Mouse (Mus musculus): ENCODE results near the gene 1810030O07Rik. TPM values are rescaled to one million over a fixed set of nuclear protein-coding genes. Genes with fewer than 3 reads are reported as not detected.

The 1810030O07Rik gene
- polyA plus RNA-seq (2012; rRNA removed) = 3.1 and 3.2 TPM in 2 replicates

DNA sequence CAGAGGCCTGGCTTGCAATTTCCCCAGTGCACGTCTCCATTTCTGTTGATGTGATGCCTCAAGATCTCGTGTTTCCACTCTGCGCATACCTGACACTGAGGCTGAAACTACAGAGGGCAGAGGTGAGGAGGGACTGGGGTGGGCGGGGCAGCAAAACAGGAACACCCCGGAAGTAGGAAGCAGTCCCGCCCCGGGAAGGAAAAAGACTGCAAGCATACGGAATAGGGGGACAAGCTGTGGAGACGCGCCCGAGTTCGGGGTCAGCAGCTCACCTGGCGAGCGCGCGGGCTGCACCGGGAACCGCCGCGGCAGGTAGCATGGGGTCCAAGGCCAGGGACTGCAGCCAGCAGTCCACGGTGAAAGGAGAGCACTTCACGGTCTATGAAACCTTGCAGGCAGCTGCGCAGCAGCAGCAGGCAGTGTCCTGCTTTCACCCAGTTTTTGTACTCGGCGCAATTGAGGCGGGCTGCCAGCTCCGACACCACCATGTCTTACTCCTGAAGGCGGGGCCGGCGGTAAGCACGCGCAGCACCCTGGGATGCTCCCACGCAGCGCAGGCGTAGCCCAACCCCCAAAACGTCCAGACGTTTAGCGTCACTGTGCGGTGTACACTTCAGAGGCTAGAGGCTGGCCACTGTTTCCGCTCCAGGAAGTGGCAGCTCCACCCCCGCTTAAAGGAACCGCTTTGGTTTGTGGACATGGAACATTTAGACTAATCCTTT, at the start of gene 1810030O07Rik:
Gene 1810030O07Rik, minus strand, starts transcription at position 615 of the 722 bp plus-strand sequence.

Other genes starting within 250 kb of the 1810030O07Rik start
- 2.5 and 2.7 TPM in 2 replicates for gene Atp6ap2, start 85.9 kb downstream of the 1810030O07Rik start, polyA plus RNA-seq (2012; rRNA removed)
- gene Med14, start 88.4 kb upstream of the 1810030O07Rik start, polyA plus RNA-seq (2012; rRNA removed) = 4.2 and 4.7 TPM in 2 replicates